Mouse (Mus musculus): Measurements from ENCODE around the gene Rfesd.

The Rfesd gene

DNA sequence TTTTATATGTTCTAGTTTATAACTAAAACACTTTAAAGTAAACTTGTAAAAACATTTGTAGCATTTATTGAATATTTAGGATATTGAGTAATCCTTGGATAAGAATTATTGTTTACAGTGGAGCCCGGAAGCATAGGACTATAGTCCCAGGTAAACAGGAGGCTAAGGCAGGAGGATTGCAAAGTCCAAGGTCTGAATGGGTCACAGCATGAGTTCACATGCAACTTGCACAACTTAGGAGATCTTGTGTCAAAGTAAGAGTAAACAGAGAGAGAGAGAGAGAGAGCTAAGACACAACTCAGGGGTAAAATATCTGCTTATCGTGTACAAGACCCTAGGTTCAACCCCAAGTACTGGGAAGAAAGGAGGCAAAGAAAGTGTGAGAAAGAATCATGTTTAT, 41.9 kb downstream of the Rfesd start:
- no peak for DNase-seq

DNA sequence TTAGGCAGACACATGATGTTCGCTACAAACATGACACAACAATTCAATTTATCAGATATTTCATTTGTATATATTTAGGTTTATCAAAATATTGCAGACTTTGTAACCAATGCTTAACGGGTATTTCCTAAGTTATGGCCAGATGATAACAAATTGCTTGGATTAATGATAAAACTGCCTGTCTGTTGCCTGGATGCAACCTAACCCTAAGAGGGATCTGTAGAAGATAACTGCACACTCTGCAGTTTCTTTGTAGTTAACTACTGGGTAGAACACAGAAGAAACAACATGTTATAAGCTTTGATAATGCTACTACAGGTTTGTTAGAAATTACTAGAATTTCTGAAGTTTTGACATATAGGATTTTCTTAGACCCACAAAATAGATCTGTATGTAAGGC, 42.3 kb downstream of the Rfesd start:
- no peak for DNase-seq

GRCm38 (mm10) chr13:75975629-75976028, 42.9 kb downstream of the Rfesd start:
- no peak for DNase-seq

GRCm38 (mm10) chr13:75974481-75974880, 44.0 kb downstream of the Rfesd start:
- no peak for DNase-seq

DNA sequence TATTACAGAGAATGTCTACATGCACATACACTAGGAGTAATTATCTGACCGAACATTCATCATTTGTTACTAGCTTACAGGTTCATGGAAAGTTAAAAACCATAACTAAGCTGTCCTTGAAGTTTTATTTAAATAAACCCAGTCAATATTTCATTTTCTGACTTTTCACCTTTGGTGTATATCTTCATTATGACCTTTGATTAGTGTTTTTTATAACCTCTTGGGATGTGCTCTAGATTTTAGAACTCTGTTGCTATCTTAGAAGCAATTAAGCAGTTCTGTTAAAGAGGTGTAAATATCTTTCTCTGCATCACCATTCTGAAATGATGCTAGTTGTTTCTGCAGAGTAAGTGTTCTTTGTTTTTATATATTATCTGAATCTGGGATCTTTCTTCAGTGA, 51.7 kb downstream of the Rfesd start, which contains the start of gene Spata9:
Gene Spata9, plus strand, starts transcription at position 301 of the 400 bp plus-strand sequence.
- DNase-seq = no peak

DNA sequence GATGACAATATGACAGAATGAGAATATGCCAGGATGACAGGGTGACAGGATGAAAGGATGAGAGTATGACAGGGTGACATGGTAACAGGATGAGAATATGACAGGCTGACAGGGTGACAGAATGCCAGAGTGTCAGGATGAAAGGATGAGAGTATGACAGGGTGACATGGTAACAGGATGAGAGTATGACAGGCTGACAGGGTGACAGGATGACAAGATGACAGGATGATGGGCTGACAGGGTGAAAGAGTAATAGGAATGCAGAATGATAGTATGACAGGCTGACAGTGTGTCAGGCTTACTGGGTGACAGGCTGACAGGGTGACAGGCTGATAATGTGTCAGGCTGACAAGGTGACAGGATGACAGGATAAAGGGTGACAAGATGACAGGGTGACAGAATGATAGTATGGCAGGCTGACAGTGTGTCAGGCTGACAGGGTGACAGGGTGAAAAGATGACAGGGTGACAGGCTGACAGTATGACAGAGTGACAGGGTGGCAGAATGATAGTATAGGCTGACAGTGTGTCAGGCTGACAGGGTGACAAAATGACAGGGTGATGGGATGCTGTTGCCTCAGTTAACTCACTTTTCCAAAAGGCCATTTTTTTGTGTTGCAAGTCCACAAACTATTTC, 63.0 kb downstream of the Rfesd start:
- no peak for DNase-seq
